Mouse (Mus musculus) midbrain, embryonic 10.5 days (tissue): ENCODE data around the gene Ubqln4. TPM values are rescaled to one million over a fixed set of nuclear protein-coding genes. Genes with fewer than 3 reads are reported as not detected.

ENCODE experiments used
- DNase-seq: peaks from one replicate; pipeline ENCODE4 v3.0.0-alpha.2; 2017; ENCODE audit warnings: low spot score
- H3K27ac ChIP-seq: fragments of 300-500 bp; sonication (generic); replicated peaks from 2 replicates; pipeline ENCODE4 v1.5.1; 2016; ENCODE audit warnings: mild to moderate bottlenecking
- H3K27me3 ChIP-seq: fragments of 300-500 bp; sonication (generic); 2 replicates; pipeline ENCODE4 v1.6.1; 2016; ENCODE audit warnings: low read depth, mild to moderate bottlenecking; ENCODE audit not compliant: poor library complexity, severe bottlenecking
- H3K36me3 ChIP-seq: fragments of 300-500 bp; sonication (generic); 2 replicates; pipeline ENCODE4 v1.6.1; 2016; ENCODE audit warnings: mild to moderate bottlenecking, moderate library complexity
- H3K4me1 ChIP-seq: fragments of 300-500 bp; sonication (generic); 2 replicates; pipeline ENCODE4 v1.6.1; 2016
- H3K4me3 ChIP-seq: fragments of 300-500 bp; sonication (generic); 2 replicates; pipeline ENCODE4 v1.5.1; 2016; ENCODE audit warnings: mild to moderate bottlenecking, moderate library complexity
- H3K9me3 ChIP-seq: fragments of 300-500 bp; sonication (generic); replicated peaks from 2 replicates; pipeline ENCODE4 v1.6.1; 2016; ENCODE audit warnings: mild to moderate bottlenecking
- WGBS: fragments of 180-500 bp; shearing (Covaris S2); methylation state at CpG from one replicate; pipeline ENCODE4 v1.1.7; 2016; 5-methylcytosine and 5-hydroxymethylcytosine counted together
- polyA plus RNA-seq: library from polyadenylated mRNA; unstranded; fragments of >200 nt; fragmentation: Nextera tagmentation; extraction: Ambion mirVana; gene quantifications from 2 replicates; pipeline ENCODE4 v1.2.1, GENCODE M21; 2016

The Ubqln4 gene
- 71.1 and 74.1 TPM in 2 replicates for polyA plus RNA-seq

DNA sequence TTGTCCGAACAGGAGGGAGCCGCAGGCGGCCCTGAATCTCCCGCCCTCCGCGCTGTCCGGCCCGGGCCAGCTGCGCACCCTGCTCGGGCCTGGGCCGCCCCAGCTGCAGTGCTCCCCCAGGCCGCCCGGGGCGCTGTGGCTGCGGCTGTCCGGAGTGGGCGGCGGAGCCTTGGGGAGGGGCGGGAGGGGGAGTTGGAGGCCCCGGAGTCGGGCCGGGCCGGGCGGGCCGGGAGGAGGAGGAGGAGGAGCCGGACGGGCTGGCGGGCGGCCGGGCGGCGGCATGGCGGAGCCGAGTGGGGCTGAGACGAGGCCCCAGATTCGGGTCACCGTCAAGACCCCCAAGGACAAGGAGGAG lies at the start of gene Ubqln4:
TSS of gene Ubqln4 (plus strand) at position 234 of the 355 bp plus-strand sequence.
- Histone ChIP-seq H3K4me3 (peak within 1 kb of the TSS; percentile 94), H3K9me3 (no peaks in the 10 kb centered on the region), H3K36me3 (peaks cover 34% of the 10 kb centered on the region), H3K27me3 (no peaks in the 10 kb centered on the region), H3K4me1 (peaks cover 59% of the 10 kb centered on the region), H3K27ac (peak within 1 kb of the TSS; percentile 99)
- peak; percentile 96 for DNase-seq
- under 1% methylated on average over 37 of the region's 37 CpGs for WGBS

DNA sequence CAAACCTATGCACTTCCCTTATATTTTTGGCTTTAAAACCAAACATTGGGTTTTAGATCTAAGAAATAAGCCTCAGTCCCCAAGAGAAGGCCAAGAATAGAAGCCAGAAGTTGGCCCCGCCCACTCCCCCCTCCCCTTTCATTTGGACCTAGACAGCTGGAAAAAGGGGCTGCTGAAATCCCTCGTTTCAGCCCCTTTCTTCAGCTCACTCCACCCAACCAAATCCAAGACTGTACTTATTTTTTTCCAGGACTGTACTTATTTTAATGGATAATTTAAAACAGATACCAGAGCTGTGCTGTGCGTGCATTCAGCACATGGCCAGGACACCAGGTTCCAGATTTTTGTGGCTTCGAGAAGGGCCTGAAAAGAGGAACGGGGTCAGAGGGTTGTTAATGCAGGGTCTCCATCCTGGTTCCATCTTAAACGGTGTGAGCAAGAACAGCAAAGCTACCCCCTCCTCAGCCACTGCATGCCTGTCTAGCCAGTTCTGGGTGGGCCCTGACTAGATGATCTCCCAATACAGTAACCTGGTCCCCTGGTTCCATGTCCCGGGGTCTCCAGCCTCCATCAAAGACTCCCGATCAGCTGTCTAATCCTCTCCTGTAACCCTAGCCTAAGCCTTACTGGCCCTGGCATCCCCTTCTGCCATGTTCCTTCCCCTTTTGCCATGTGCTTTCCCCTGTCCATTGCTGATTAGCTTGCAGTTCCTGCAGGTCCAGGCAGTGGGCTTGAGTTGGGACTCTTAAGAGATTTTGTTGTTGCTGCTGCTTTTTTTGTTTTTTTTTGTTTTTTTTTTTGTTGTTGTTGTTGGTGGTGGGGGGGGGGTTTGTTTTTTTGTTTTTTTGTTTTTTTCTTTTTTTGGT lies 49.4 kb upstream of the Ubqln4 start:
- H3K9me3 ChIP-seq: no peaks in the 10 kb centered on the region
- no peak for DNase-seq
- peaks cover 49% of the 10 kb centered on the region for H3K27me3 ChIP-seq
- H3K4me1 ChIP-seq: peaks cover 45% of the 10 kb centered on the region
- H3K27ac ChIP-seq: no peak overlapping the region
- no peak overlapping the region for H3K4me3 ChIP-seq
- no peaks in the 10 kb centered on the region for H3K36me3 ChIP-seq
- WGBS: 40% methylated on average over 8 of the region's 8 CpGs

DNA sequence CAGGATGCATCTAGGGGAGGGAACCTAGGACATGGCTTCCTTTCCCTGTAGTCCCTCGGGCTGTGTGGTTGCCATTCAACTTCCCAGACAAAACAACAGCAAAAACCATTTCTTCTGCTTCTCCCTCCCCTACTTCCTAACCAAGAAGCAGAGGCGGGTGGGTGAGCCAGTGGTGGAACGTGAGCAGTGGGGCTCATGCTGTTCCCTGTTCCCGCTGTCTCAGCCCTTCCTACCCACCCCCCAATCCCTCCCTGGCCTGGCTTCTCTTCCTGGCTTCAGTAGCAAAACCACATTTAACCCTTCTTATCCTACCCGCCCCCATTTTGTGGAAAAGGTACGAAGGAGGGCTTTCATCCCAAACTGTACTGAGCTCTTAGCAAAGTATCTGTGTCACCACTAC lies 48.5 kb upstream of the Ubqln4 start:
- no peak overlapping the region for H3K27ac ChIP-seq
- peaks cover 49% of the 10 kb centered on the region for H3K27me3 ChIP-seq
- no peaks in the 10 kb centered on the region for H3K9me3 ChIP-seq
- H3K4me1 ChIP-seq: peaks cover 53% of the 10 kb centered on the region
- H3K4me3 ChIP-seq: no peak overlapping the region
- no peaks in the 10 kb centered on the region for H3K36me3 ChIP-seq
- DNase-seq: no peak
- WGBS: 78% methylated on average over 6 of the region's 6 CpGs

DNA sequence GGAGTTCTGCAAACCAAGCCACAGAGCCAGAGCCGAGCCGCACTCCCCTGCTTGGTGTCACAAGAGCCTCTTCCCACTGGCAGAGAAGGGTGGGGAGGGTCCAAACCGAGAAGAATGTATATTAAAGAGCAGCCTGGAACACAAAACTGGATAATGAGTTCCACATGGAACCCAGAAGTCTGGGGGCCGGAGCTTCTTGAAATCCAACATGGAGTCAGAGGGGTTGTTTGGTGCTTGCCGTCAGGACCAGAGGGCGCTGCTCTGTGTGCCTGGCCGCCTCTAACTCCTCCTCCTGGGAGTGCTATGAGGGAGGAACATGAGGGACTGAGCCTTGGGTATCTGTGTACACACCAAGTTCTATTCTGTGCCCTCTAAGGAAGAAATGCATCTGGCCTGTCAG lies 47.8 kb upstream of the Ubqln4 start:
- H3K4me3 ChIP-seq: no peak overlapping the region
- peaks cover 55% of the 10 kb centered on the region for H3K4me1 ChIP-seq
- DNase-seq: no peak
- H3K27me3 ChIP-seq: peaks cover 45% of the 10 kb centered on the region
- H3K27ac ChIP-seq: no peak overlapping the region
- WGBS: 49% methylated on average over 7 of the region's 7 CpGs
- H3K36me3 ChIP-seq: no peaks in the 10 kb centered on the region
- no peaks in the 10 kb centered on the region for H3K9me3 ChIP-seq

DNA sequence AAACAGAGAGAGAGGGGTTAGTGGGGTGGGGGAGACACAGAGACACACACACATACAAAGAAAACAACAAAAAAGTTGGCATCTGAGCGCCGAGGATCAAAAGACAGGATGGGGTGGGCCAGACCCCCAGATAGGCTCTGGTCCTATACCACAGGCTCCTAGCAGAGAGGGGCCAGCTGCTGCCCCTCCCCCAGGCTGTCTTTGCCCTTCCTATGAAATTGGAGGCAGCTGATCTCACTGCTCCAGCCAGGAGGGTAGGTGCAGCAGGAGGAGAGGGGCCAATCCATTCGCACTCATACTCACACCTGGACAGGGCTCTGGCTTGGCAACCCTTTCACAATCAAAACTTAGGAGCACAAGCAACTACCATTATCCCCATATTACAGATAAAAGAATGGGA lies 44.3 kb upstream of the Ubqln4 start:
- no peak for DNase-seq
- Histone ChIP-seq H3K9me3 (no peaks in the 10 kb centered on the region), H3K27ac (peak overlapping the region; percentile 89), H3K4me1 (peaks cover 53% of the 10 kb centered on the region), H3K4me3 (peak overlapping the region; percentile 56), H3K27me3 (peaks cover 11% of the 10 kb centered on the region), H3K36me3 (no peaks in the 10 kb centered on the region)
- 80% methylated on average over 3 of the region's 3 CpGs for WGBS

DNA sequence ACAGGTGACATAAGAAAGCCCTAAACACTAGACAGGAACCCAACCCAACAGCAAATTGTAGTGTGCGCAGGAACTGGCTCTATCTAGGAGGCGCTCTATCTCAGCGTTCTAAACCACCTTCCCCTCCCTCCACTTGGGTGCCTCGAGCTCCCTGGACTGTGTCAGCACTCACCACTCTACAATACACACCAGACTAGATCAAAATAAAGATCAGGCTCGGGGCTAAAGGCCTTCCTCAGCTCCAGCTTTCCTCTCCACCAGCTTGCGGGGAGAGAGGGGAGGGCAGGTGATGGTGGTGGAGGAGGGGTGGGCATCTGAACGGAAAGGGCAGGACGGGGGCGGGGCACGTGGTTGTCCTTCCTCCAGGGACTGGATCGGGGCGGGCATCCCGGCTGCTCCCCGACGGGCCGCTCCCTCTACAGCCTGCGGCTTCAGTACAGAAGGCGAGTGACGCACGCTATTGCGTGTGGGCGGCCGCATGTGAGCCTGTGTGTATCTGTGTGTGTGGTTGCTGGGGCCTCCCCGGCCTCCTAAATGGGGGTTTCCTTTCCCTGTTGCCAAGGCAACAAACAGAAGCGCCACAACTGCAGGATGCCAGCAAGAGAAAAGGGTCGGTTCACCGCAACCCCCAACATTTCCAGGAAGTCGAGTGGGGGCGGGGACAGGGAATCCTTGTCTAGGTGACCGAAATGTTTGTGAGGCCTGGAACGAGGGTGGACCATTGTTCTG lies 43.7 kb upstream of the Ubqln4 start, which contains the start of gene Lmna:
TSS of gene Lmna (minus strand) at position 265 of the 729 bp plus-strand sequence.
- under 1% methylated on average over 31 of the region's 31 CpGs for WGBS
- Histone ChIP-seq H3K4me3 (peak within 1 kb of the TSS; percentile 56), H3K4me1 (peaks cover 57% of the 10 kb centered on the region), H3K27me3 (peaks cover 6% of the 10 kb centered on the region), H3K36me3 (no peaks in the 10 kb centered on the region), H3K9me3 (no peaks in the 10 kb centered on the region), H3K27ac (peak within 1 kb of the TSS; percentile 89)
- DNase-seq: peak; percentile 92

DNA sequence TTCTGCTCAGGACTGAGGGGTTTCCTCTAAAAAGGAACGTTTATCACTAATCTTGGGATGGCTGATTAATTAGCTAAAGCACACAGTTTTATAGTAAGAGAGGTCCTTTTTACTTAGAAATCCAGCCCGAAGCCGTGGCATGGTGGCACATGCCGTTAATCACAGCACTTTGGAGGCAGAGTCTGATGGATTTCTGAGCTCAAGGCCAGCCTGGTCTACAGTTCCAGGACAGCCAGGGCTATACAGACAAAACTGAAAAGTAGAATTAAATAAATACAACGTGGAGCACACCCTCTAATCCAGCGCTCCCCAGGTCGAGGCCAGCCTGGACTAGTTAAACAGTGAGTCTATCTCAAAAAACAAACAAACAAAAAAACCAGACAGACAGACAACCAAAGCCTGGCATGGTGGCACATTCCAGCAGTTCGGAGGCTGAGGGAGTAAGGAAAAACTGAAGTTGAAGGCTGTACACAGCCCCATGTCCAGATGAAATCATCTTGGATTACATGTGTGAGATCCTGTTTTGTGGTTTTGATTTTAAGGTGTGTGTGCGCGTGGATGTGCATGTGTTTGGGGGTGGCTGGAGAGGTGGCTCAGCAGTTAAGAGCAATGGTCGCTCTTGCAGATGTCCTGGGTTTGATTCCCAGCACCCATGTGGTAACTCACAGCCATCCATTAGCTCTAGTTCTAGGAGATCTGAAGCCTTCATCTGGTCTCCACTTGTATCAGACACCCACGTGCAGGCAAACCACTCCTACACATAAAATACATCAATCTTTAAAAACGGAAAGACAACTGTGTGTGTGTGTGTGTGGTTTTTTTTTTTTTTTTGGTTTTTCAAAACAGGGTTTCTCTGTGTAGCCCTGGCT lies 42.9 kb upstream of the Ubqln4 start:
- no peaks in the 10 kb centered on the region for H3K36me3 ChIP-seq
- H3K4me1 ChIP-seq: peaks cover 55% of the 10 kb centered on the region
- DNase-seq: no peak
- 58% methylated on average over 13 of the region's 13 CpGs for WGBS
- H3K4me3 ChIP-seq: peak overlapping the region; percentile 56
- peak overlapping the region; percentile 89 for H3K27ac ChIP-seq
- H3K9me3 ChIP-seq: no peaks in the 10 kb centered on the region
- H3K27me3 ChIP-seq: no peaks in the 10 kb centered on the region

DNA sequence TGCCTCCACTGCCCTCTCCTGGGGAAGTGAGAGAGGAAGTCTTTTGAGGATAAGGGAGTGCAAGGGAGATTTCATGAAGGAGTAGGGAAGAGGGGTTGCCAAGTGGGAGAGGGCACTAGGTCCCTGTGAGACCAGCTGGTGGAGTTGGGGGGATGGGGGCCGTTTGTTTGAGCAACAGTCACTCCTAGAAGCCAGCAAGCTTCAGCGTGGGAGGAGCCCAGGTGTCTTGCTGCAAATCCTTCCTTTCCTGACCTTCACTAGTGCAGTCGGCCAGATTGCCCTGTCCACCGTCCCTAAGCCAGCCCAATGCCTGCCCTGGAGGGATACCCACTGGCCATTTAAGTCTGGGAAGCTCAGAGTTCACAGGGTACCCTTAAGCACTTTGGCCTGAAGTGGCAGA lies 42.0 kb upstream of the Ubqln4 start:
- DNase-seq: no peak
- H3K9me3 ChIP-seq: no peaks in the 10 kb centered on the region
- 46% methylated on average over 4 of the region's 4 CpGs for WGBS
- H3K4me1 ChIP-seq: peaks cover 50% of the 10 kb centered on the region
- no peak overlapping the region for H3K4me3 ChIP-seq
- H3K27me3 ChIP-seq: no peaks in the 10 kb centered on the region
- H3K27ac ChIP-seq: peak overlapping the region; percentile 69
- no peaks in the 10 kb centered on the region for H3K36me3 ChIP-seq

DNA sequence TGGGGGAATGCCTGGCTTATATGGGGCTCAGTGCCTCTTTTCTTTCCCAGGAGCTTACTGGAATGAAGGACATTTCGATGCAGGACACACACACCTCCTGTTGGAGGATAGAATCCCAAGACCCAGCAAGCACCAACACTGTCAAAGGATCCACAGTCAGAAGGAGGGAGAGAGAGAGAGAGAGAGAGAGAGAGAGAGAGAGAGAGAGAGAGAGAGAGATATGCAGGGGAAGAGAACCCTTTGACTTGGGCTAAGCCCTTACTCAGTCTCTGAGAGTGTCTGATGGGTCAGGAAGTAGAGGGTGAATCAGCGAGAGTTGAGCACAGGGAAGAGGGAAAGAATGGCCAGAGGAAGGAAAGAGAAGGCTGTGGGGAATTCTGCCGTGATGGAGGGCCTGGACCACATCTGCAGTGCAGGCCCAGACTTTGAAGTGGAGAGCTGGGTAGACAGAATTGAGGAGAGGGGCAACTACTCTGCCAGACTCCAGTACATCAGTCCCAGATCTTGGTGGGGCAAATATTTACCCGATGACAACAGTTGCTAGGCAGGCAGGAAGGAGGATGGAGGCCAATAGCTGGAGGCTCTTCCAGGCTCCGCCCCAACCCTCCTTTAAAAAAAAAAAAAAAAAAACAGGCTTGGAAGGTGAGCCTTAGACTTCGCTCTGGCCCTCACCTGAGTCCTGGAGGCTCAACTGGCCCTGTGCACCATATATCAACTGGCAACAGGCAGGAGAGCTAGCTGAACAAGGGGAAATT lies 41.2 kb upstream of the Ubqln4 start:
- DNase-seq: no peak
- no peaks in the 10 kb centered on the region for H3K9me3 ChIP-seq
- H3K36me3 ChIP-seq: no peaks in the 10 kb centered on the region
- peak overlapping the region; percentile 69 for H3K27ac ChIP-seq
- H3K4me1 ChIP-seq: peaks cover 50% of the 10 kb centered on the region
- H3K4me3 ChIP-seq: 0 out of 2 replicates have a peak overlapping the region, but pooled peaks have one; percentile 9
- H3K27me3 ChIP-seq: no peaks in the 10 kb centered on the region
- 42% methylated on average over 6 of the region's 6 CpGs for WGBS

DNA sequence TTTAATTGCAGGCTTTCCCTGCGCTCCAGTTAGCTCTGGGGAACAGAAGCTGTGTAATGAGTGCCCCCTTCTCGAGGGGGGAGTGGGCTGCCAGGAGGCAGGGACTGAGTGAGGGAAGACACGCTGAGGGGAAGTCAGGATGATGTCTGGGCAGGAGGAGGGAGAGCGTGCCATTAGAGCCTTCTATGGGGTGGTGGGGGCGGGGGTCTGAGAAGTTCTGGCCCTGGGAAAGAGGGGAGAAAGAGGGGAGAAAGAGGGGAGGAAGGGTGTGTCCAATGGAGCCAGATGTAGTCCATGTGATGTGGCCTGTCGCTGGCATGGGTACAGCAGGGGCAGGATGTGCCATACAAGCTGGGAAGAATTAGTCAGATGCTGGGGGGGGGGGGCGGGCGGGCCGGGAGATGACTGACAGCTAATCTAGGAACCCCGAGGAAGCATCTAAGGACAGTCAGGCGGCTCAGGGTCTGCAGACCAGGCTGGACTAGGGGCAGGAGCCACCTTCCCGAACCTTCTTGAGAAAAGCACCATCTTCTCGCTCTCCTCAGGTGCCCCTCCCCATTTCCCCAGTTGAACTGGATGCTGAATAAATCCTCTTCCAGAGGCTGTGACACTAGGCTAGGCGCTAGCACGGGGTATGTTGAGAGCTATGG lies 40.5 kb upstream of the Ubqln4 start:
- DNase-seq: no peak
- Histone ChIP-seq H3K4me3 (peak overlapping the region; percentile 4; the same call in 1 of the 2 replicates), H3K4me1 (peaks cover 50% of the 10 kb centered on the region), H3K9me3 (no peaks in the 10 kb centered on the region), H3K27me3 (no peaks in the 10 kb centered on the region), H3K36me3 (no peaks in the 10 kb centered on the region), H3K27ac (peak overlapping the region; percentile 69)
- 56% methylated on average over 15 of the region's 15 CpGs for WGBS

DNA sequence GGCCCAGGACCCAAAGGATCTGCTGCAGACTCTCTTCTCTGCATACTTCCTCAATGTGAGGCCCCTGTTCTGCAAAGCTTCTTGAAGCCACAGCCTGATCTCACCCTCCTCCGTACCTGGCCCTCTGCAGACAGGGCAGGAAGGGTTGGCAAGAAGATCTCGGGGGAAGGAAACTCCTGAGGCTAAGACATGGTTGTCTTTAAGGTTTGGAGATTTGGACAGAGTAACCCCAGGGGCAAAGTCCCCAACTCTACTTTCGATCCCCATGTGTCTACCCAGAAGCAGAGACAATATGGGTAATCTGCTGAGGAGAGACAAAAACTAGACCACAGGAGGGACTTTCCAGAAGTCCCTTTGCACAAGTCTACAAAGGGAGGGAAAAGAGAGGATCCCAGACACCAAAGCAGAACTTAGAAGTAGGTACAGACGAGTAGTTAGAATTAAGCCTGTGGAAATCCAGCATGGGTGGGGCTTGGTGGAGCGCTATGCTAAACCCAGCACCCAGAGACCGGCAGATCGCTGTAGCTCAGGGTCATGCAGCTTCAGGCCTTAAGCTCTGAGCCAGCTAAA lies 39.9 kb upstream of the Ubqln4 start:
- DNase-seq: no peak
- Histone ChIP-seq H3K9me3 (no peaks in the 10 kb centered on the region), H3K4me1 (peaks cover 50% of the 10 kb centered on the region), H3K4me3 (0 out of 2 replicates have a peak overlapping the region, but pooled peaks have one; percentile 4), H3K36me3 (no peaks in the 10 kb centered on the region), H3K27me3 (no peaks in the 10 kb centered on the region), H3K27ac (peak overlapping the region; percentile 69; the same call in 1 of the 2 replicates)
- WGBS: 82% methylated on average over 7 of the region's 7 CpGs
